Mouse (Mus musculus): ENCODE measurements around the gene Gpr1. TPM values are rescaled to one million over a fixed set of nuclear protein-coding genes. Genes with fewer than 3 reads are reported as not detected.

Gene Gpr1
- total and polyA plus RNA-seq, 3 experiments = not detected

DNA sequence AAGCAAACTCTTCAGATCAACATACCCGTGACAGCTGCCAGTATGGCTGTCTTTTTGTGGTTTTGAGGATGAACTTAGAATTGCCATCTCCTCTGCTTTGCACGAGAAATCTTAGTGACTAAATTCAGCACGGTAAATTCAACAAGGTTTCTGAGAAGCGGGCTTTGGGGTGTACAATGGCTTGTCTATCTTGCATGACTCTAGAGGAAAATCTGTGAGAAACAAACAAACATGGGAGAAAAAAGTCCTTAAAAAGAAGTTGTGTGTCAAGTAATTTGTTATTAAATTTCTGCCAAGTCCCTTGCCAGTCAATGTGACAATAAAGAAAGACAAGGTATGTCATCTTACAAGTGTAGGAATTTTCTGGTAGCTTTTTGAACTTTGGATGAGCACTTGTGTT lies 34.9 kb upstream of the Gpr1 start:
- no peak for DNase-seq (ENCODE audit: extremely low read depth)
- TF ChIP-seq MAFK (IDR thresholded peaks at IDR 0.05; ENCODE audit: insufficient replicate concordance, low read length) = no peak
- no peak for TF ChIP-seq CHD1 (IDR thresholded peaks at IDR 0.05; ENCODE audit: low read depth, low read length)
- no peak for TF ChIP-seq MYC (IDR thresholded peaks at IDR 0.05; ENCODE audit: low read depth, low read length)
- no peak for TF ChIP-seq UBTF (IDR thresholded peaks at IDR 0.05; ENCODE audit: low read depth, low read length)
- TF ChIP-seq JUN (IDR thresholded peaks at IDR 0.05; ENCODE audit: insufficient read depth, low read depth, low read length) = no peak
- TF ChIP-seq BHLHE40 (IDR thresholded peaks at IDR 0.05; ENCODE audit: low read depth, low read length) = no peak
- in situ Hi-C loops (cut with MboI; ENCODE audit: low pct_ligation_motif_present, low pct_unique_long_range_greater_than_20kb, low sequenced_read_pairs) (no loop called here), dilution Hi-C loops (cut with MboI; ENCODE audit: extremely low pct_ligation_motif_present, extremely low pct_unique_long_range_greater_than_20kb, low sequenced_read_pairs) (no loop called here)
- Histone ChIP-seq H3K27ac (ENCODE audit: insufficient read depth, low read depth) (no peak overlapping the region), H3K79me2 (replicated peaks; ENCODE audit: control insufficient read depth, extremely low read depth, insufficient read depth, poor library complexity, severe bottlenecking) (no peaks in the 10 kb centered on the region), H3K4me2 (ENCODE audit: insufficient read depth, low read depth, poor library complexity, severe bottlenecking) (no peak overlapping the region), H3K9ac (ENCODE audit: insufficient read depth, low read depth) (no peak overlapping the region), H3K36me3 (replicated peaks in 1 of 2; ENCODE audit: control insufficient read depth in 1 of 2, insufficient read depth in 1 of 2, low read length in 1 of 2) (no peaks in the 10 kb centered on the region), H3K4me1 (ENCODE audit: control insufficient read depth in 1 of 2, insufficient read depth in 2 of 2) (no peaks in the 10 kb centered on the region), H3K4me3 (replicated peaks in 1 of 3; ENCODE audit: low read depth in 2 of 3, low read length in 2 of 3, poor library complexity in 1 of 3) (no peak overlapping the region), H3K27me3 (replicated peaks) (no peaks in the 10 kb centered on the region), H3K9me3 (replicated peaks; ENCODE audit: low read length) (no peaks in the 10 kb centered on the region)

- no peak overlapping the region for H3K9ac ChIP-seq (ENCODE audit: insufficient read depth, low read depth)
- TF ChIP-seq MYC (IDR thresholded peaks at IDR 0.05; ENCODE audit: low read depth, low read length) (no peak), MEF2A (IDR thresholded peaks at IDR 0.05; ENCODE audit: borderline replicate concordance, low read depth, low read length) (no peak), MAZ (IDR thresholded peaks at IDR 0.05; ENCODE audit: low read depth, low read length) (no peak), ZMIZ1 (IDR thresholded peaks at IDR 0.05; ENCODE audit: low read depth, low read length) (no peak), CHD2 (IDR thresholded peaks at IDR 0.05; ENCODE audit: low read length) (no peak), USF2 (conservative IDR thresholded peaks at IDR 0.05; ENCODE audit: low read depth, low read length) (no peak), BHLHE40 (IDR thresholded peaks at IDR 0.05; ENCODE audit: low read depth, low read length) (no peak), MXI1 (IDR thresholded peaks at IDR 0.05; ENCODE audit: low read depth, low read length) (no peak), CHD1 (IDR thresholded peaks at IDR 0.05; ENCODE audit: low read depth, low read length) (no peak), EP300 (IDR thresholded peaks at IDR 0.05; ENCODE audit: low read length) (no peak), RAD21 (IDR thresholded peaks at IDR 0.05; ENCODE audit: low read depth, low read length) (no peak), IRF4 (IDR thresholded peaks at IDR 0.05; ENCODE audit: low read depth, low read length) (no peak), ZC3H11A (IDR thresholded peaks at IDR 0.05; ENCODE audit: low read depth, low read length) (no peak), HCFC1 (IDR thresholded peaks at IDR 0.05; ENCODE audit: low read depth, low read length) (no peak), JUND (conservative IDR thresholded peaks at IDR 0.05; ENCODE audit: low read depth, low read length) (no peak), MAFK (IDR thresholded peaks at IDR 0.05; ENCODE audit: insufficient replicate concordance, low read length) (no peak), SIN3A (IDR thresholded peaks at IDR 0.05; ENCODE audit: low read length) (no peak), KAT2A (IDR thresholded peaks at IDR 0.05; ENCODE audit: insufficient replicate concordance, low read length) (no peak)
- no peaks in the 10 kb centered on the region for H3K9me3 ChIP-seq (replicated peaks; ENCODE audit: low read length)
- dilution Hi-C loops (cut with MboI; ENCODE audit: extremely low pct_ligation_motif_present, extremely low pct_unique_long_range_greater_than_20kb, low sequenced_read_pairs) = no loop called here
- H3K79me2 ChIP-seq (replicated peaks; ENCODE audit: control insufficient read depth, extremely low read depth, insufficient read depth, poor library complexity, severe bottlenecking) = no peaks in the 10 kb centered on the region
- no peaks in the 10 kb centered on the region for H3K4me1 ChIP-seq (ENCODE audit: control insufficient read depth in 1 of 2, insufficient read depth in 2 of 2)
- no peak overlapping the region for H3K4me3 ChIP-seq (replicated peaks in 1 of 3; ENCODE audit: low read depth in 2 of 3, low read length in 2 of 3, poor library complexity in 1 of 3)
- in situ Hi-C loops (cut with MboI; ENCODE audit: low pct_ligation_motif_present, low pct_unique_long_range_greater_than_20kb, low sequenced_read_pairs) = no loop called here
- no peaks in the 10 kb centered on the region for H3K27me3 ChIP-seq (replicated peaks)
- no peak overlapping the region for H3K27ac ChIP-seq (ENCODE audit: insufficient read depth, low read depth)
- no peaks in the 10 kb centered on the region for H3K36me3 ChIP-seq (replicated peaks in 1 of 2; ENCODE audit: control insufficient read depth in 1 of 2, insufficient read depth in 1 of 2, low read length in 1 of 2)
- DNase-seq (ENCODE audit: extremely low read depth) = no peak
- H3K4me2 ChIP-seq (ENCODE audit: insufficient read depth, low read depth, poor library complexity, severe bottlenecking) = no peak overlapping the region
Observed at GRCm38 (mm10) chr1:63248360-63248851, 34.1 kb upstream of the Gpr1 start.

Measured in CH12.LX (cell line).